Mouse (Mus musculus) testis, adult 2 months (tissue): ENCODE measurements around the gene Rps19. TPM values are rescaled to one million over a fixed set of nuclear protein-coding genes. Genes with fewer than 3 reads are reported as not detected.

Experiments
- H3K27ac ChIP-seq: fragments of 200-500 bp; 2 replicates; pipeline ENCODE4 v1.5.1; 2012; ENCODE audit warnings: low read depth, low read length; ENCODE audit not compliant: control insufficient read depth, insufficient read depth
- H3K27me3 ChIP-seq: fragments of 200-500 bp; 2 replicates; pipeline ENCODE4 v1.6.1; 2012; ENCODE audit warnings: mild to moderate bottlenecking, low read length, moderate library complexity; ENCODE audit not compliant: control insufficient read depth, insufficient read depth
- H3K36me3 ChIP-seq: fragments of 200-500 bp; 2 replicates; pipeline ENCODE4 v1.6.1; 2012; ENCODE audit warnings: mild to moderate bottlenecking, low read length; ENCODE audit not compliant: control insufficient read depth, insufficient read depth
- H3K4me1 ChIP-seq: fragments of 200-500 bp; 2 replicates; pipeline ENCODE4 v1.6.1; 2012; ENCODE audit warnings: low read length; ENCODE audit not compliant: control insufficient read depth, insufficient read depth
- H3K4me3 ChIP-seq: fragments of 200-500 bp; 2 replicates; pipeline ENCODE4 v1.5.1; 2012; ENCODE audit warnings: low read depth, mild to moderate bottlenecking, low read length, moderate library complexity, mixed read lengths; ENCODE audit not compliant: control insufficient read depth
- CTCF ChIP-seq: fragments of 200-500 bp; IDR thresholded peaks from 2 replicates; pipeline ENCODE4 v1.5.1; 2012; ENCODE audit warnings: low read depth, mild to moderate bottlenecking, inconsistent platforms, low read length, moderate library complexity; ENCODE audit not compliant: control insufficient read depth, insufficient read depth, insufficient replicate concordance
- POLR2A ChIP-seq: fragments of 200-500 bp; IDR thresholded peaks from 2 replicates; pipeline ENCODE4 v1.6.1; 2012; ENCODE audit warnings: low read depth, mild to moderate bottlenecking, inconsistent platforms, low read length, moderate library complexity; ENCODE audit not compliant: control insufficient read depth
- polyA plus RNA-seq: library from polyadenylated mRNA; depleted of rRNA; stranded (reverse); fragments of >200 nt; gene quantifications from 2 replicates; pipeline ENCODE4 v1.2.3, GENCODE M21; 2012; rRNA removed

Gene Rps19
- polyA plus RNA-seq, 1 experiment = 122 TPM

- no peaks in the 10 kb centered on the region for H3K36me3 ChIP-seq
- H3K27me3 ChIP-seq = no peaks in the 10 kb centered on the region; the same call in 1 of the 2 replicates
- no peak overlapping the region for H3K27ac ChIP-seq
- no peak overlapping the region for H3K4me3 ChIP-seq
- TF ChIP-seq POLR2A = no peak
- no peak for TF ChIP-seq CTCF
- peaks cover 14% of the 10 kb centered on the region for H3K4me1 ChIP-seq
These were observed 47.5 kb downstream of the Rps19 start for GRCm38 (mm10) chr7:24931651-24932050.

Other genes with a start within 250 kb of the Rps19 start
- gene Lypd3, start 247.8 kb upstream of the Rps19 start, polyA plus RNA-seq = 0.06 and 0.16 TPM in 2 replicates
- 418 and 545 TPM in 2 replicates for gene Tex101, start 207.7 kb upstream of the Rps19 start, polyA plus RNA-seq
- 97.9 and 114 TPM in 2 replicates for gene BC049730, start 175.1 kb upstream of the Rps19 start, polyA plus RNA-seq
- gene Gm4763, start 157.5 kb upstream of the Rps19 start, polyA plus RNA-seq = 57.3 and 81.2 TPM in 2 replicates
- 0.65 and 0.87 TPM in 2 replicates for gene Cd177, start 124.1 kb upstream of the Rps19 start, polyA plus RNA-seq
- gene Ceacam10, start 107.2 kb upstream of the Rps19 start, polyA plus RNA-seq = 0.38 and 63.4 TPM in 2 replicates
- 13.6 and 13.8 TPM in 2 replicates for gene Gm9844, start 22.2 kb upstream of the Rps19 start, polyA plus RNA-seq
- 909 and 952 TPM in 2 replicates for gene Lypd4, start 14.4 kb upstream of the Rps19 start, polyA plus RNA-seq
- 129 and 134 TPM in 2 replicates for gene Dmrtc2, start 14.3 kb upstream of the Rps19 start, polyA plus RNA-seq
- 0.15 and 0.16 TPM in 2 replicates for gene Cd79a, start 13.0 kb downstream of the Rps19 start, polyA plus RNA-seq
- gene Arhgef1, start 18.5 kb downstream of the Rps19 start, polyA plus RNA-seq = 39.6 and 40.8 TPM in 2 replicates
- gene Gm4881, start 60.1 kb downstream of the Rps19 start, polyA plus RNA-seq = 1.3 and 1.6 TPM in 2 replicates
- gene Rabac1, start 88.4 kb downstream of the Rps19 start, polyA plus RNA-seq = 377 and 423 TPM in 2 replicates
- gene Atp1a3, start 121.6 kb downstream of the Rps19 start, polyA plus RNA-seq = 0.38 and 0.44 TPM in 2 replicates
- gene Grik5, start 188.0 kb downstream of the Rps19 start, polyA plus RNA-seq = 83.7 and 86.7 TPM in 2 replicates
- 267 and 276 TPM in 2 replicates for gene Zfp574, start 188.2 kb downstream of the Rps19 start, polyA plus RNA-seq